Mouse (Mus musculus) kidney, embryonic 15.5 days (tissue): ENCODE measurements around the gene Acss1. TPM values are rescaled to one million over a fixed set of nuclear protein-coding genes. Genes with fewer than 3 reads are reported as not detected.

Experiments used
- ATAC-seq: fragments of 200-750 bp; cut with Nextera tagmentation; replicated peaks from 2 replicates; pipeline ENCODE4 v1.8.0; 2017; ENCODE audit warnings: moderate TSS enrichment; ENCODE audit not compliant: low FRiP score
- H3K27ac ChIP-seq: fragments of 300-500 bp; sonication (generic); 2 replicates; pipeline ENCODE4 v1.5.1; 2015; ENCODE audit warnings: mild to moderate bottlenecking, inconsistent platforms
- H3K27me3 ChIP-seq: fragments of 300-500 bp; sonication (generic); 2 replicates; pipeline ENCODE4 v1.6.1; 2015; ENCODE audit warnings: inconsistent platforms
- H3K36me3 ChIP-seq: fragments of 300-500 bp; sonication (generic); 2 replicates; pipeline ENCODE4 v1.6.1; 2015; ENCODE audit warnings: inconsistent platforms
- H3K4me1 ChIP-seq: fragments of 300-500 bp; sonication (generic); 2 replicates; pipeline ENCODE4 v1.6.1; 2015; ENCODE audit warnings: inconsistent platforms
- H3K4me2 ChIP-seq: fragments of 300-500 bp; sonication (generic); 2 replicates; pipeline ENCODE4 v1.6.1; 2015; ENCODE audit warnings: moderate library complexity, mild to moderate bottlenecking, inconsistent platforms
- H3K4me3 ChIP-seq: fragments of 300-500 bp; sonication (generic); replicated peaks from 2 replicates; pipeline ENCODE4 v1.5.1; 2015; ENCODE audit warnings: mild to moderate bottlenecking, inconsistent platforms
- H3K9ac ChIP-seq: fragments of 300-500 bp; sonication (generic); 2 replicates; pipeline ENCODE4 v1.6.1; 2015; ENCODE audit warnings: mild to moderate bottlenecking, inconsistent platforms
- H3K9me3 ChIP-seq: fragments of 300-500 bp; sonication (generic); replicated peaks from 2 replicates; pipeline ENCODE4 v1.6.1; 2016; ENCODE audit warnings: inconsistent platforms
- WGBS: fragments of 180-500 bp; shearing (Covaris S2); methylation state at CpG from one replicate; pipeline ENCODE4 v1.1.7; 2015; ENCODE audit warnings: mixed read lengths; 5-methylcytosine and 5-hydroxymethylcytosine counted together
- polyA plus RNA-seq: library from polyadenylated mRNA; unstranded; fragments of >200 nt; fragmentation: Nextera tagmentation; extraction: Ambion mirVana; gene quantifications from 2 replicates; pipeline ENCODE4 v1.2.1, GENCODE M21; 2015

Gene Acss1
- 9.5 and 9.9 TPM in 2 replicates for polyA plus RNA-seq

- peak within 1 kb of the TSS; percentile 72 for H3K4me3 ChIP-seq
- H3K4me2 ChIP-seq: peak within 1 kb of the TSS; percentile 98
- H3K4me1 ChIP-seq: peaks cover 19% of the 10 kb centered on the region
- H3K36me3 ChIP-seq: no peaks in the 10 kb centered on the region
- peak within 1 kb of the TSS; percentile 32; the same call in 1 of the 2 replicates for H3K27ac ChIP-seq
- peaks cover 24% of the 10 kb centered on the region for H3K27me3 ChIP-seq
- H3K9ac ChIP-seq: peak within 1 kb of the TSS; percentile 62
- 2% methylated on average over 60 of the region's 61 CpGs for WGBS
- peak; percentile 85 for ATAC-seq
- H3K9me3 ChIP-seq: no peaks in the 10 kb centered on the region
Observed at GRCm38 (mm10) chr2:150667820-150668766, at the start of gene Acss1. TSS of gene Acss1 (minus strand) at chr2:150668500.

- no peak for ATAC-seq
- Histone ChIP-seq H3K9me3 (no peaks in the 10 kb centered on the region), H3K4me2 (no peak overlapping the region), H3K4me1 (no peaks in the 10 kb centered on the region), H3K9ac (no peak overlapping the region), H3K36me3 (no peaks in the 10 kb centered on the region), H3K27me3 (no peaks in the 10 kb centered on the region), H3K27ac (no peak overlapping the region), H3K4me3 (no peak overlapping the region)
- 74% methylated on average over 4 of the region's 4 CpGs for WGBS
Observed at GRCm38 (mm10) chr2:150712167-150712674, 43.9 kb upstream of the Acss1 start.

GRCm38 (mm10) chr2:150691481-150692170 lies 23.3 kb upstream of the Acss1 start:
- 67% methylated on average over 6 of the region's 6 CpGs for WGBS
- no peak for ATAC-seq
- peaks cover 66% of the 10 kb centered on the region for H3K27me3 ChIP-seq

GRCm38 (mm10) chr2:150690216-150690615 lies 21.9 kb upstream of the Acss1 start:
- no peak overlapping the region for H3K4me3 ChIP-seq
- H3K27ac ChIP-seq: no peak overlapping the region
- peaks cover 80% of the 10 kb centered on the region for H3K27me3 ChIP-seq
- H3K9me3 ChIP-seq: no peaks in the 10 kb centered on the region
- H3K36me3 ChIP-seq: no peaks in the 10 kb centered on the region
- no peak for ATAC-seq
- H3K9ac ChIP-seq: no peak overlapping the region
- peaks cover 11% of the 10 kb centered on the region for H3K4me1 ChIP-seq
- WGBS: 13% methylated on average over 11 of the region's 11 CpGs
- H3K4me2 ChIP-seq: no peak overlapping the region

More at GRCm38 (mm10) chr2:150691481-150692170, 23.3 kb upstream of the Acss1 start:
- Histone ChIP-seq H3K4me2 (no peak overlapping the region), H3K9me3 (no peaks in the 10 kb centered on the region), H3K4me1 (peaks cover 11% of the 10 kb centered on the region), H3K4me3 (no peak overlapping the region), H3K9ac (no peak overlapping the region), H3K27ac (no peak overlapping the region), H3K36me3 (no peaks in the 10 kb centered on the region)

GRCm38 (mm10) chr2:150689223-150689800 lies 21.0 kb upstream of the Acss1 start, which contains the start of gene Vsx1:
TSS of gene Vsx1 (minus strand) at chr2:150689360.
- Histone ChIP-seq H3K4me1 (peaks cover 11% of the 10 kb centered on the region), H3K36me3 (no peaks in the 10 kb centered on the region), H3K27me3 (peaks cover 83% of the 10 kb centered on the region), H3K9ac (peak within 1 kb of the TSS; percentile 36; the same call in 1 of the 2 replicates), H3K9me3 (no peaks in the 10 kb centered on the region), H3K4me3 (peak within 1 kb of the TSS; percentile 40), H3K27ac (no peak within 1 kb of the TSS), H3K4me2 (peak within 1 kb of the TSS; percentile 71)
- WGBS: 47% methylated on average over 16 of the region's 16 CpGs
- ATAC-seq: peak; percentile 30; the same call in 1 of the 2 replicates

DNA sequence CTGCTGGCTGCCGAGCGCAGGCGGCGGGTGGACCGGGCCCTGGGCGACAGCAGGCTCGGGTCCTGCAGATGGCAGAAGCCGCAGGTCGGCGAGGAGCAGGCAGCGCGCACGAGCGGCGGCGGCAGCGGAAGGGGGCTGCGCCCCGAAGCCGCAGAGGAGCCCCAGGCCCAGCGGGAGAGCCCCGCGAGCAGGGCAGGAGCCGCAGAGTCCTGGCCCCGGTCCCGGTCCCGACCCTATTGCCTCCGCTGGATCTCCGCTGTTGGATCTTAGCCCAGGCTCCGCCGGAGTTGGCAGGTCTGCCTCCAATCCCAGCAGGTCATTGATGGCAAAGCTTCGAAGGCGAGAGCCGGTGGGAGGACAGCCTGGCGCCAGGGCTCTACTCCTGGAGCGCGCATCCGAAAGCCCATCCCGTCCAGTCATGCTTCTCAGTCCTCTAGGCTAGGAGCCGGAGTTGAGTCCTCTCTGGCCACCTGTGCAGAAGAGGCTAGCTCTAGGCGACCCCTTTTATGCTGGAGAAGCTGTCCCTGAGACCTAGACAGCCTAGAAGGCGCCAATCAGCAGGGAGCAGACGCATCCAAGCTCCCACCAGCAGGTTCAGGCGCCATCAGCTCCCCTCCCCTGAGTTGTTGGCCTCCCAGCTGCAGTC lies 20.4 kb upstream of the Acss1 start:
- 1% methylated on average over 44 of the region's 44 CpGs for WGBS
- no peaks in the 10 kb centered on the region for H3K36me3 ChIP-seq
- H3K4me3 ChIP-seq: peak overlapping the region; percentile 40
- H3K27ac ChIP-seq: no peak overlapping the region
- ATAC-seq: no peak; the same call in 1 of the 2 replicates
- no peaks in the 10 kb centered on the region for H3K9me3 ChIP-seq
- peaks cover 84% of the 10 kb centered on the region for H3K27me3 ChIP-seq
- peak overlapping the region; percentile 36; the same call in 1 of the 2 replicates for H3K9ac ChIP-seq
- H3K4me1 ChIP-seq: peaks cover 11% of the 10 kb centered on the region
- peak overlapping the region; percentile 71 for H3K4me2 ChIP-seq

- H3K9ac ChIP-seq: 0 out of 2 replicates have a peak overlapping the region, but pooled peaks have one; percentile 36
- peaks cover 11% of the 10 kb centered on the region for H3K4me1 ChIP-seq
- H3K36me3 ChIP-seq: no peaks in the 10 kb centered on the region
- H3K4me3 ChIP-seq: peak overlapping the region; percentile 40
- H3K9me3 ChIP-seq: no peaks in the 10 kb centered on the region
- ATAC-seq: no peak
- no peak overlapping the region for H3K27ac ChIP-seq
- 3% methylated on average over 23 of the region's 23 CpGs for WGBS
- H3K27me3 ChIP-seq: peaks cover 85% of the 10 kb centered on the region
- peak overlapping the region; percentile 71 for H3K4me2 ChIP-seq
Observed at GRCm38 (mm10) chr2:150687871-150688540, 19.7 kb upstream of the Acss1 start.

DNA sequence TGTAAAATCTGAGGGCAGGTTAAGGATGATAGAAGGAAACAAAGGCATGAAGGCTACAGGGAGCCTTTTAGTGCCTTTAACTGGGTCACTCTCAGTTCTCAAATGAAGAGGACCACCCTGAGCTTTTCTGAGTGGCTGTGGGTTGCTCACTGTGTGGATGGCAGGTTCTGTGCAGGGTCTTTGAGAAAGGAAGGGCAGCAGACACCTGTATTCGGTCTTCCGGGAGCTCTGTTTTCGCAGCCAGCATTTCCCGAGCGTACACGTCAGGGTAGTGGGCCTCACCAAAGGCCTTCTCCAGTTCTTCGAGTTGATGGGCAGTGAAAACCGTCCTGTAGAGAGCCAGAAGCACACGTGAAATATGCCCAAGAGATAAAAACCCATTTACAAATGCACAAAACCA lies 17.1 kb upstream of the Acss1 start:
- Histone ChIP-seq H3K4me2 (no peak overlapping the region), H3K36me3 (no peaks in the 10 kb centered on the region), H3K27ac (no peak overlapping the region), H3K4me1 (peaks cover 11% of the 10 kb centered on the region), H3K9ac (no peak overlapping the region), H3K9me3 (no peaks in the 10 kb centered on the region), H3K27me3 (peaks cover 58% of the 10 kb centered on the region), H3K4me3 (no peak overlapping the region)
- 82% methylated on average over 9 of the region's 9 CpGs for WGBS
- ATAC-seq: no peak

- no peak overlapping the region for H3K4me3 ChIP-seq
- no peak for ATAC-seq
- H3K27me3 ChIP-seq: peaks cover 49% of the 10 kb centered on the region
- no peaks in the 10 kb centered on the region for H3K36me3 ChIP-seq
- H3K9me3 ChIP-seq: no peaks in the 10 kb centered on the region
- WGBS: 87% methylated on average over 12 of the region's 12 CpGs
- no peak overlapping the region for H3K27ac ChIP-seq
- peaks cover 11% of the 10 kb centered on the region for H3K4me1 ChIP-seq
- H3K4me2 ChIP-seq: no peak overlapping the region
- H3K9ac ChIP-seq: no peak overlapping the region
Observed at GRCm38 (mm10) chr2:150684451-150684850, 16.2 kb upstream of the Acss1 start.

DNA sequence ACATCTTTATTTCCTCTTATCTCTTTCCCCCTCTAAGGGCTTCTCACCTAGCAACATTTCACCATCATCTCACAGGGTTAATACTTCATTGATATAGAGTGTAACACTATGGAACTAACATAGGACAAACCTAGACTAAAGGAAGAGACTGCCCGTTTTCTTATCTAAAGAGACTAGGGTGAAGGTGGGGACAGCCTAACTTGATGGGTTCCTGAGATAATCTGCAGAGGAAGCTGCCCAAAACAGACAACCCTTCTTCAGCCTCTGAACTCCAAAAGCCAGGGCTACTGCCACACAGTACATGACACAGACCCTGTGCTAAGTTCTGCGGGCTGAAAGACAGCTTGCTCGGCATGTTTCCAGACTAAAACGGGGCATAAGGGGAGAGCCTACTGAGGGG lies 13.3 kb upstream of the Acss1 start:
- no peaks in the 10 kb centered on the region for H3K36me3 ChIP-seq
- no peaks in the 10 kb centered on the region for H3K9me3 ChIP-seq
- H3K9ac ChIP-seq: no peak overlapping the region
- 67% methylated on average over 4 of the region's 4 CpGs for WGBS
- H3K4me3 ChIP-seq: no peak overlapping the region
- no peak overlapping the region for H3K4me2 ChIP-seq
- H3K27me3 ChIP-seq: peaks cover 24% of the 10 kb centered on the region
- ATAC-seq: no peak
- H3K4me1 ChIP-seq: no peaks in the 10 kb centered on the region
- H3K27ac ChIP-seq: no peak overlapping the region

GRCm38 (mm10) chr2:150678392-150678791 lies 10.1 kb upstream of the Acss1 start:
- H3K36me3 ChIP-seq: no peaks in the 10 kb centered on the region
- 0% methylated on average over 3 of the region's 3 CpGs for WGBS

More at GRCm38 (mm10) chr2:150678392-150678791, 10.1 kb upstream of the Acss1 start:
- no peaks in the 10 kb centered on the region for H3K9me3 ChIP-seq
- H3K27me3 ChIP-seq: 0 out of 2 replicates have a peak, but pooled peaks cover 8% of the 10 kb centered on the region
- no peak overlapping the region for H3K4me2 ChIP-seq
- H3K9ac ChIP-seq: no peak overlapping the region
- ATAC-seq: no peak
- no peaks in the 10 kb centered on the region for H3K4me1 ChIP-seq
- no peak overlapping the region for H3K27ac ChIP-seq
- no peak overlapping the region for H3K4me3 ChIP-seq
